Mouse (Mus musculus) gonadal fat pad, adult 2 months (tissue): Measurements from ENCODE around the gene Il1rn. TPM values are rescaled to one million over a fixed set of nuclear protein-coding genes. Genes with fewer than 3 reads are reported as not detected.

Experiments
- DNase-seq: peaks from one replicate; pipeline ENCODE4 v3.0.0-alpha.2; 2012; ENCODE audit warnings: low read depth
- polyA plus RNA-seq: library from polyadenylated mRNA; depleted of rRNA; stranded (reverse); fragments of >200 nt; gene quantifications from 2 replicates; pipeline ENCODE4 v1.2.3, GENCODE M21; 2012; rRNA removed

Gene Il1rn
- 0.71 and 2.8 TPM in 2 replicates for polyA plus RNA-seq

GRCm38 (mm10) chr2:24336545-24336944 is at the start of gene Il1rn:
TSS of gene Il1rn (plus strand) at chr2:24336853.
- no peak for DNase-seq

GRCm38 (mm10) chr2:24290896-24291295 is 45.8 kb upstream of the Il1rn start, which contains the start of gene Il1f10:
TSS of gene Il1f10 (plus strand) at chr2:24291196.
- no peak for DNase-seq

GRCm38 (mm10) chr2:24294616-24295015 is 42.0 kb upstream of the Il1rn start:
- no peak for DNase-seq

- DNase-seq: no peak
Observed at GRCm38 (mm10) chr2:24296837-24297236, 39.8 kb upstream of the Il1rn start.

- DNase-seq: no peak
Observed at GRCm38 (mm10) chr2:24311302-24312001, 25.2 kb upstream of the Il1rn start.

- no peak for DNase-seq
Observed at GRCm38 (mm10) chr2:24316919-24317318, 19.7 kb upstream of the Il1rn start.

- DNase-seq: no peak
Observed at GRCm38 (mm10) chr2:24317919-24318598, 18.6 kb upstream of the Il1rn start.

GRCm38 (mm10) chr2:24335333-24335732 is 1.3 kb upstream of the Il1rn start:
- DNase-seq: no peak

GRCm38 (mm10) chr2:24341395-24341885 is 4.8 kb downstream of the Il1rn start:
- DNase-seq: no peak

GRCm38 (mm10) chr2:24344619-24345018 is 8.0 kb downstream of the Il1rn start:
- DNase-seq: no peak

- DNase-seq: no peak
Observed at GRCm38 (mm10) chr2:24345056-24345455, 8.4 kb downstream of the Il1rn start.

- DNase-seq: no peak
Observed at GRCm38 (mm10) chr2:24347926-24348325, 11.3 kb downstream of the Il1rn start.

- no peak for DNase-seq
Observed at GRCm38 (mm10) chr2:24351159-24351558, 14.5 kb downstream of the Il1rn start.

- no peak for DNase-seq
Observed at GRCm38 (mm10) chr2:24353042-24353441, 16.4 kb downstream of the Il1rn start.

- DNase-seq: no peak
Observed at GRCm38 (mm10) chr2:24357642-24358041, 21.0 kb downstream of the Il1rn start.

GRCm38 (mm10) chr2:24359347-24359746 is 22.7 kb downstream of the Il1rn start:
- DNase-seq: no peak

- no peak for DNase-seq
Observed at GRCm38 (mm10) chr2:24363818-24364217, 27.2 kb downstream of the Il1rn start.

GRCm38 (mm10) chr2:24366214-24366975 is 29.7 kb downstream of the Il1rn start:
- no peak for DNase-seq

- no peak for DNase-seq
Observed at GRCm38 (mm10) chr2:24367030-24367894, 30.6 kb downstream of the Il1rn start, which contains the start of gene Psd4. TSS of gene Psd4 (plus strand) at chr2:24367580.

GRCm38 (mm10) chr2:24367895-24368261 is 31.2 kb downstream of the Il1rn start:
- DNase-seq: no peak

- peak; percentile 37 for DNase-seq
Observed at GRCm38 (mm10) chr2:24378747-24379450, 42.2 kb downstream of the Il1rn start.
